Mouse (Mus musculus): ENCODE measurements around the gene Col23a1. TPM values are rescaled to one million over a fixed set of nuclear protein-coding genes. Genes with fewer than 3 reads are reported as not detected.
"Not testable (repeated sequence)": the region's sequence is repeated elsewhere in the genome, so short reads cannot be mapped to it uniquely, and the experiment has no call there.

The Col23a1 gene
- polyA plus RNA-seq, 1 experiment from 2014 or later: 11.1 TPM

DNA sequence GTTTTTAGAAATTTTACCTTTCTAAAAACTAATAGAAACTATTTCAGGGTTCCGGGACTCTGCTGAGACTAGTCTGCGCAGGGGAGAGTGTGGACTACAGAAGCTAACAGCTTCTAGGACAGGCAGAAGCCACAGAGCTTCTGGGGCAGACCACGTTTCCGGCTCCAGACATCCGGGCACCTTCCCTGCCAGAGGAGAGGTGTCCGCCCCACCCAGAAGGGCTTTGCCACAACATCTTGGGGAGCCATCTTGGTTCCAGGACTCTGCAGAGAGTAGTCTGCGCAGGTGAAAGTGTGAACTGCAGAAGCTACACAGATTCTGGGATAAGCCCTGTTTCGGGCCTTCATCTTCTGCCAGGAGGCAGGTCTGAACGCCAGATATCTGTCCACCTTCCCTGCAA, 69.3 kb downstream of the Col23a1 start:
- not testable (repeated sequence) for H3K27me3 ChIP-seq (ENCODE audit: control insufficient read depth, insufficient read depth, low read length); H3K9ac ChIP-seq (ENCODE audit: low read length); ATAC-seq (ENCODE audit: low FRiP score); H3K4me3 ChIP-seq (ENCODE audit: low read depth, low read length); H3K9me3 ChIP-seq (ENCODE audit: control insufficient read depth, low read length); DNase-seq (ENCODE audit: low spot score, missing footprints); H3K36me3 ChIP-seq (ENCODE audit: control insufficient read depth, insufficient read depth, low read length); H3K4me1 ChIP-seq (ENCODE audit: control insufficient read depth, insufficient read depth, low read length); H3K4me2 ChIP-seq; H3K27ac ChIP-seq (ENCODE audit: low read depth, low read length)
- 96% methylated on average over 9 of the region's 9 CpGs for WGBS

DNA sequence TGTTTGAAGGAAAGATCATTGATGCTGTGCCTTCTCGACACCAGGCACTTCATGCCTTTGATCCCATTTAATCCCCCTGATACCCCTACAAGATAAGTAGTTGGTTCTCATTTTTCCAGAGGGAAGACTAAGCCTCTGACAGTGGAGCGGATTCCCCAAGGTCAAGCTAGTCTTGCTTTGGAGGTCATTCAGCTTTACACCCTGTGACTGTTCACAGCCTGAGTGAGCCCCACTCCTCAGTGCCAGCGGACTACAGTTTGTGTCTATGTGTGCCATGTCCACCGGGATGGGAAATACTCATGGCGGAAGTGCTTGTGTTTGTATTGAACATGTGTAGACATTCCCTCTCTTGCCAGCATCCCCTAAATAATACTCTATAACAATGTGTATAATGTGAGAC, 74.6 kb downstream of the Col23a1 start:
- no peak overlapping the region for H3K4me2 ChIP-seq
- DNase-seq (ENCODE audit: low spot score, missing footprints) (no peak), ATAC-seq (ENCODE audit: low FRiP score) (no peak)
- WGBS: 82% methylated on average over 5 of the region's 5 CpGs
- H3K4me1 ChIP-seq (ENCODE audit: control insufficient read depth, insufficient read depth, low read length): no peaks in the 10 kb centered on the region
- no peaks in the 10 kb centered on the region for H3K9me3 ChIP-seq (ENCODE audit: control insufficient read depth, low read length)
- H3K9ac ChIP-seq (ENCODE audit: low read length): no peak overlapping the region
- no peaks in the 10 kb centered on the region for H3K36me3 ChIP-seq (ENCODE audit: control insufficient read depth, insufficient read depth, low read length)
- no peak overlapping the region for H3K27ac ChIP-seq (ENCODE audit: low read depth, low read length)
- H3K27me3 ChIP-seq (ENCODE audit: control insufficient read depth, insufficient read depth, low read length): no peaks in the 10 kb centered on the region
- H3K4me3 ChIP-seq (ENCODE audit: low read depth, low read length): no peak overlapping the region

DNA sequence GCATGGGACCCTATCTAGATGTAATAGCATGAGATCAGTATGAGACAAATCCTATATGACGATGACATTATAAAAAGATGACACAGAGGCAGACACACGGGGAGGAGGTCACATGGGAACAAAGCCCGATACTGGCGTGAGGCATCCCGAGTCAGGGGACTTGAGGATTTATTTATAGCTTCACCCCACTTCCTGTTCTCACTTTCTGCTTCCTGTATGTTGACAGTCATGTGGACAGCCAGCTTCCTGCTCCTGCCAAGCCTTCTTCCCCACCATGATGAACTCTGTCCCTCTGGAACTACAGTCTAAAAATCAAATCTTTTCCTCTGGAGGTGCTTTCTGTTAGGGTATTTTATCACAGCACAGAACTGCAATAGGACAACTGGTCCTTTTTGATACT, 77.6 kb downstream of the Col23a1 start:
- Histone ChIP-seq H3K27ac (ENCODE audit: low read depth, low read length) (no peak overlapping the region), H3K4me1 (ENCODE audit: control insufficient read depth, insufficient read depth, low read length) (no peaks in the 10 kb centered on the region), H3K9me3 (ENCODE audit: control insufficient read depth, low read length) (no peaks in the 10 kb centered on the region), H3K4me3 (ENCODE audit: low read depth, low read length) (no peak overlapping the region), H3K27me3 (ENCODE audit: control insufficient read depth, insufficient read depth, low read length) (no peaks in the 10 kb centered on the region), H3K9ac (ENCODE audit: low read length) (no peak overlapping the region), H3K4me2 (no peak overlapping the region), H3K36me3 (ENCODE audit: control insufficient read depth, insufficient read depth, low read length) (no peaks in the 10 kb centered on the region)
- WGBS: 87% methylated on average over 5 of the region's 5 CpGs
- ATAC-seq (ENCODE audit: low FRiP score) (no peak), DNase-seq (ENCODE audit: low spot score, missing footprints) (no peak)

DNA sequence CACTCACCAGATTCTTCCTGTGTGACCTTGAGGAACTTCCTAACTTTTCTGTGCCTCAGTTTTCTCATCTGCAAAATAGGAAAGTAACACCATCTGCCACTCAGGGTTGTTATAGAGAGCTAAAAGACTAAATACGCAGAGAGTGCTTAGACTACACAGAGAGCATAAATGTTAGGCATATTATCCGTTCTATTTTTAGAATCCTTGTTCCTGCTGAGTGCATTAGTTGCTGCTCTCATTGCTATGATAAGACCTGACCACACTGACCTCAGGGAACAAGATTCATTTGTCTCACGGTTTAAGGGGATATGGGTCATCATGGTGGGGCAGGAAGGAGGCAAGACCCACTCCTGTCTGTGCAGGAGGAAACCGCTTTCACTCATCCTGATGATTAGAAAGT, 80.6 kb downstream of the Col23a1 start:
- ATAC-seq (ENCODE audit: low FRiP score) (no peak), DNase-seq (ENCODE audit: low spot score, missing footprints) (no peak)

DNA sequence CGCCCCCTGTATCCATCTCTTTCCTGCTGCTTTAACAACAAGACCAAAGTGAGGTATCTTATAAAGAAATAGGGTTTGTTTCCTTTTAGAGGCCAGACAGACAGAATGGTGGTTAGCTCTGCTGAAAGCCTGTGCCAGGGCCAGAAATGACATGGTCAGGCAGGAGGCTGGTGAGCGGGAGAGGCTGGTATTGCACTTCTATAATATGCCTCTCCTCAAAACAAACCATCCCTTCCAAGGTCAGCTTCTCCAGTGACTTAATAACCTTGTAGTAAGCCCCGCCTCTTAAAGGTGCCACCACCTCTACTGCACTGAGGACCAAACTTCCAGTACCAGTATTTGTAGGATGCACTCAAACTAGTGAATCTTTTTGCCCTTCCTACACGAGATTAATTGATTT, 81.6 kb downstream of the Col23a1 start:
- DNase-seq (ENCODE audit: low spot score, missing footprints) (no peak), ATAC-seq (ENCODE audit: low FRiP score) (no peak)
- H3K36me3 ChIP-seq (ENCODE audit: control insufficient read depth, insufficient read depth, low read length): no peaks in the 10 kb centered on the region
- WGBS: 69% methylated on average over 4 of the region's 4 CpGs
- H3K9me3 ChIP-seq (ENCODE audit: control insufficient read depth, low read length): no peaks in the 10 kb centered on the region
- H3K27me3 ChIP-seq (ENCODE audit: control insufficient read depth, insufficient read depth, low read length): no peaks in the 10 kb centered on the region
- no peak overlapping the region for H3K27ac ChIP-seq (ENCODE audit: low read depth, low read length)
- H3K4me1 ChIP-seq (ENCODE audit: control insufficient read depth, insufficient read depth, low read length): no peaks in the 10 kb centered on the region
- no peak overlapping the region for H3K9ac ChIP-seq (ENCODE audit: low read length)
- no peak overlapping the region for H3K4me2 ChIP-seq
- H3K4me3 ChIP-seq (ENCODE audit: low read depth, low read length): no peak overlapping the region

More for the DNA sequence above, 80.6 kb downstream of the Col23a1 start:
- Histone ChIP-seq H3K9me3 (ENCODE audit: control insufficient read depth, low read length) (no peaks in the 10 kb centered on the region), H3K36me3 (ENCODE audit: control insufficient read depth, insufficient read depth, low read length) (no peaks in the 10 kb centered on the region), H3K27me3 (ENCODE audit: control insufficient read depth, insufficient read depth, low read length) (no peaks in the 10 kb centered on the region), H3K4me1 (ENCODE audit: control insufficient read depth, insufficient read depth, low read length) (no peaks in the 10 kb centered on the region), H3K9ac (ENCODE audit: low read length) (no peak overlapping the region), H3K4me3 (ENCODE audit: low read depth, low read length) (no peak overlapping the region), H3K4me2 (no peak overlapping the region), H3K27ac (ENCODE audit: low read depth, low read length) (no peak overlapping the region)
- 79% methylated on average over 4 of the region's 4 CpGs for WGBS

DNA sequence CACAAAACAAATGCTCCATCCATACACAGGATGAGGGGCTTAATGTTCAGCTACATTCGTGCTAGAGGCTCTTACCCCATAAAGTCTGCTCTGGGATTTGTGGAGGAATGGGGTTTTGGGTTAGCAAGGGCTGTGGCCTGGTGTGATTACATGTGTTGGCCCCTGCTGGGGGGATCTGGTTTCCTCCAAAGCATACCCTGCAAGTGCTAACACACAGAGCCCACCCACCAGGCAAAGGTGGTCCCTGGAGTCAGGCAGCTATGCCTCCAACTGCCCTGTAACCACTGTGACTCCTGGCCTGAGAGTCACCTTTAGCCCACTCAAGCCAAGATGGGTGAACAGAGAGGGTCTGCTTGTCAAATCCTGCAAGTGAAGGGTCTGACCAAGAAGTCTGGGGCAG, 82.2 kb downstream of the Col23a1 start:
- no peak overlapping the region for H3K27ac ChIP-seq (ENCODE audit: low read depth, low read length)
- no peaks in the 10 kb centered on the region for H3K36me3 ChIP-seq (ENCODE audit: control insufficient read depth, insufficient read depth, low read length)
- H3K4me3 ChIP-seq (ENCODE audit: low read depth, low read length): no peak overlapping the region
- no peaks in the 10 kb centered on the region for H3K4me1 ChIP-seq (ENCODE audit: control insufficient read depth, insufficient read depth, low read length)
- no peaks in the 10 kb centered on the region for H3K27me3 ChIP-seq (ENCODE audit: control insufficient read depth, insufficient read depth, low read length)
- no peak overlapping the region for H3K9ac ChIP-seq (ENCODE audit: low read length)
- no peaks in the 10 kb centered on the region for H3K9me3 ChIP-seq (ENCODE audit: control insufficient read depth, low read length)
- DNase-seq (ENCODE audit: low spot score, missing footprints): no peak
- ATAC-seq (ENCODE audit: low FRiP score): no peak
- 62% methylated on average over 1 of the region's 1 CpGs for WGBS
- no peak overlapping the region for H3K4me2 ChIP-seq

DNA sequence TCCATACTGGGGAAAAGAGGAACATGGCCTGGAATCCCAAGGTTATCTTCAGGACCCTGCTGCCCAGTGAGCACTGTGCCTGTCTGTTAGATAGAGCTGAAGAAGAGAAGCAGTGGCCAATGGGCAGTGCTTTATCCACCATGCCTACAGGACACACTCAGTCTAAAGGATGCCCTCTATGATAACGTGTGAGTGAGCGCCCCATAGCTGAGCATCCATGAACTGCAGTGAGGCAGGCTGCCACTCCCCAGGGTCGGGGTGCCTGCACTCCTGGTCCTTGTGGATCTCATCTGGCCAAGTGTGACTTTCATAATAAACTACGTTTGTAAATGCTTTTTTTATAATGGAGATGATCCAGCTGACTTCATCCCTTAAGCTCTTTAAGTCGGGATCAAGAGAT, 87.5 kb downstream of the Col23a1 start:
- ATAC-seq (ENCODE audit: low FRiP score) (no peak), DNase-seq (ENCODE audit: low spot score, missing footprints) (no peak)
- H3K36me3 ChIP-seq (ENCODE audit: control insufficient read depth, insufficient read depth, low read length): no peaks in the 10 kb centered on the region
- no peaks in the 10 kb centered on the region for H3K4me1 ChIP-seq (ENCODE audit: control insufficient read depth, insufficient read depth, low read length)
- H3K4me2 ChIP-seq: no peak overlapping the region
- H3K9me3 ChIP-seq (ENCODE audit: control insufficient read depth, low read length): no peaks in the 10 kb centered on the region
- H3K4me3 ChIP-seq (ENCODE audit: low read depth, low read length): no peak overlapping the region
- H3K27me3 ChIP-seq (ENCODE audit: control insufficient read depth, insufficient read depth, low read length): no peaks in the 10 kb centered on the region
- H3K27ac ChIP-seq (ENCODE audit: low read depth, low read length): no peak overlapping the region
- WGBS: 48% methylated on average over 5 of the region's 5 CpGs
- no peak overlapping the region for H3K9ac ChIP-seq (ENCODE audit: low read length)

DNA sequence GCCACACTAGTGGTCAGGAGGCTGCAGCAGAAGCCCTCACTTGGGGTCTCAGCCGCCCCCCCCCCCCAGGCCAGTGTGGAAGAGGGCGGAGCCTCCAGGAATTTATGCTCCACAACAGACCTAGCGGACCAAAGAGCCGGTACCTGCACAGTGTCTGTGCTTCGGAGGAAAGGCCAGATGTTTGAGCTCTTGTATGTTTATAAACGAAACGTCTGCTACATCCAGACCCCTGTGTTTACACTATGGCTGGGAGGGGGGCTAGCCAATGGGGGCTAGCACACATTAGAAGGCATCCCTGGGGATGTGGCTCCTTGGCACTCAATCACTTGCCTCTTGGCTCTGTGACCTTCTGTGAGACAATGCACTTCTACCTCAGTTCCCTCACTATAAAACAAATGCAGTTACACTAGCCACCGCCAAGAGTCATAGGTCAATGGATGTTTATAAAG, 99.2 kb downstream of the Col23a1 start:
- H3K27me3 ChIP-seq (ENCODE audit: control insufficient read depth, insufficient read depth, low read length): no peaks in the 10 kb centered on the region
- no peak overlapping the region for H3K4me3 ChIP-seq (ENCODE audit: low read depth, low read length)
- ATAC-seq (ENCODE audit: low FRiP score) (no peak), DNase-seq (ENCODE audit: low spot score, missing footprints) (no peak)
- H3K36me3 ChIP-seq (ENCODE audit: control insufficient read depth, insufficient read depth, low read length): no peaks in the 10 kb centered on the region
- H3K4me2 ChIP-seq: no peak overlapping the region
- no peak overlapping the region for H3K27ac ChIP-seq (ENCODE audit: low read depth, low read length)
- no peaks in the 10 kb centered on the region for H3K9me3 ChIP-seq (ENCODE audit: control insufficient read depth, low read length)
- H3K9ac ChIP-seq (ENCODE audit: low read length): no peak overlapping the region
- 60% methylated on average over 8 of the region's 8 CpGs for WGBS
- peaks cover 3% of the 10 kb centered on the region; the same call in 1 of the 2 replicates for H3K4me1 ChIP-seq (ENCODE audit: control insufficient read depth, insufficient read depth, low read length)

DNA sequence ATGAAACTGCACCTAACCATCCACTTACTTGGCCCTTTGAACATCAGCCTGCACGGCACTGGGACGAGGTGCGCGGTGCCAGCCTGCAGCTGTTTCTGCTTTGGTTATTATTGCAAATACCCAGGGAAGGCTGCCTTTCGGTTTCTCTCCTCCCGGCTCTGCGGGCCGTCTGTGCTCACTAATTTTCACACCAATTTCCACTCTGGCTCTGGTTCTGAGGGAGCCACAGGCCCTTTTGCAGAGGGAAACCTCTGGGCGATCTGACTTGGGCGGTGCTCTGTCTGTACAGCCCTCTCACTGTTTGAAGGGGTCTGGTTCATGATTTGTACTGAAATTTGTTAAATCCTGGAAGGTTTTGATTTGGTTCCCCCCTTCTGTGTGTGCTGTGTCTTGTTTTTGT, 100.0 kb downstream of the Col23a1 start:
- H3K4me2 ChIP-seq: no peak overlapping the region
- ATAC-seq (ENCODE audit: low FRiP score): no peak
- H3K9ac ChIP-seq (ENCODE audit: low read length): no peak overlapping the region
- H3K27me3 ChIP-seq (ENCODE audit: control insufficient read depth, insufficient read depth, low read length): no peaks in the 10 kb centered on the region
- WGBS: 74% methylated on average over 10 of the region's 10 CpGs
- H3K27ac ChIP-seq (ENCODE audit: low read depth, low read length): no peak overlapping the region
- DNase-seq (ENCODE audit: low spot score, missing footprints): peak; percentile 85
- H3K9me3 ChIP-seq (ENCODE audit: control insufficient read depth, low read length): no peaks in the 10 kb centered on the region
- H3K36me3 ChIP-seq (ENCODE audit: control insufficient read depth, insufficient read depth, low read length): no peaks in the 10 kb centered on the region
- H3K4me3 ChIP-seq (ENCODE audit: low read depth, low read length): no peak overlapping the region
- H3K4me1 ChIP-seq (ENCODE audit: control insufficient read depth, insufficient read depth, low read length): peaks cover 3% of the 10 kb centered on the region; the same call in 1 of the 2 replicates

DNA sequence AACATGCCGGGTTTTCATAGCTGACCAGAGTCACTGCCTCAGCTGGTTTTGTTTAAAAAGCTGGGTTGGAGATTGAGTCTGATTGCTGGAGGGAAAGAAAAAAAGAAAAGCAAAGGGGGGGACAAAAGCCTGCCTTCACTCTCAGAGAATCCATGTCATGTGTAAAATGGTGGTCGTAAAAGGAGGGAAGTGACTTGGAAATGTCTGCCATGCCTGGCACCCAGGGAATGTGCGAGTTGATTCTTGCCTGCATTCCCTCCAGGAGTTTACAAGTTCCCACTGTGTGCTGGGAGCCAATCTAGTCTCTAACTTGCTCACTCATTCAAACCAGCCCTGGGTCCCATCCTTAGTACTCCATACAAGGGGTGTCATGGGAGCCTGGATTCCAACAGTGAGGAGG, 100.8 kb downstream of the Col23a1 start:
- no peak overlapping the region for H3K9ac ChIP-seq (ENCODE audit: low read length)
- ATAC-seq (ENCODE audit: low FRiP score): no peak

More for the DNA sequence above, 100.8 kb downstream of the Col23a1 start:
- no peak overlapping the region for H3K27ac ChIP-seq (ENCODE audit: low read depth, low read length)
- no peak overlapping the region for H3K4me2 ChIP-seq
- no peaks in the 10 kb centered on the region for H3K36me3 ChIP-seq (ENCODE audit: control insufficient read depth, insufficient read depth, low read length)
- H3K27me3 ChIP-seq (ENCODE audit: control insufficient read depth, insufficient read depth, low read length): no peaks in the 10 kb centered on the region
- no peak overlapping the region for H3K4me3 ChIP-seq (ENCODE audit: low read depth, low read length)
- H3K4me1 ChIP-seq (ENCODE audit: control insufficient read depth, insufficient read depth, low read length): peaks cover 3% of the 10 kb centered on the region; the same call in 1 of the 2 replicates
- H3K9me3 ChIP-seq (ENCODE audit: control insufficient read depth, low read length): no peaks in the 10 kb centered on the region
- 78% methylated on average over 3 of the region's 3 CpGs for WGBS
- DNase-seq (ENCODE audit: low spot score, missing footprints): no peak
